In the genomic region with DNA sequence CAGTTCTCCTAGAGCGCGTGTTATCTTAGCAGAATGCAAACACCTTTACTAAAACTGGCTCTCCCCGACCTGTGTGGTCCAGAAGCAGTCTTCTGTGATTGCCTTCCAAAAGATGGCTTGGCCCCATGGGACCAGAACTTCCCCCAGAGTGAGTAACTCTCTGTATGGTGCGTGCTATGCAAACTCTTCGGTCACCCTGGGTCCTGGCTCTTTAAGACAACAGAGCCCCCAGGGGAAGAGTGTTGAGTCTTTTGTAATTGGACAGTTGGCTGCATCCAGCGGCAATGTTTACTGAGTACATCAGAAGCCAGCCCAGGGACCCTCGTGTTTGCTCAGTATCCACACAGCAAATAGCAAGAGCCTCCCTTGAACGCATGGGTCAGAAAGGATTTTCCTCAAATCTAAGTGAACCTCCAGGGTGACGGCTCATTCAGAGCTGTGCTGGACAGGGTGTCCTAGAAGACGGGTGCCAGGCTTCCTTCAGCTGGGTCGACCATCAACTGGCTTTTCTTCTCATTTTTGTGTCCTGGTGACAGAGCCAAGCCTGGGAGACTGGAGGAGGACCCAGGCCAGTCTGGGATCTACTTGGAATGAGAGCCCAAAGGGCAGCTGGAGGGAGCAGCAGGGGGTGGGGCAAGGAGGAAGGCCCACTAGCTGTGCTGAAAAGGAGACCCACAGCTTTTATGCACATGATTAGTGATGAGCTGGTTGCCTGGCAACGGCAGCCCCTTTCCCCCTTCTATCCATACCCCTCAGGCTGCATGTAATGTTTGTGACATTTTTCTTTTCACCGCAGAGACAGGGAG, we compare ENCODE assay signal across 9 mouse cellular contexts.
DNase-seq lines count a peak whose midpoint lies in the region; ATAC-seq and TF ChIP-seq lines count a peak whose summit lies in the region.
"Had no signal": no experiment of that assay in that cellular context is flagged by ENCODE, and none has a peak within 500 bp of the region (broad histone marks: within the 10 kb centered on the region; RNA-seq: fewer than 3 reads in every experiment).

No protein-coding gene starts in this region.

- H3K36me3 ChIP-seq in embryonic facial prominence, embryonic 12.5 days: no peaks in the 10 kb centered on the region
- H3K36me3 ChIP-seq in hindbrain, postnatal 0 days (ENCODE audit: insufficient read depth, low read length): no peaks in the 10 kb centered on the region
- H3K36me3 ChIP-seq in splenic B cell, adult 2 months (ENCODE audit: control insufficient read depth, insufficient read depth, low read length, poor library complexity, severe bottlenecking): no peaks in the 10 kb centered on the region

- peaks cover 13% of the 10 kb centered on the region for H3K27me3 ChIP-seq in embryonic facial prominence, embryonic 12.5 days
- H3K27me3 ChIP-seq in hindbrain, postnatal 0 days (ENCODE audit: insufficient read depth, low read length): no peaks in the 10 kb centered on the region
- no peaks in the 10 kb centered on the region for H3K27me3 ChIP-seq in splenic B cell, adult 2 months (ENCODE audit: control insufficient read depth, insufficient read depth, low read length, poor library complexity, severe bottlenecking)

- no peak overlapping the region for H3K9ac ChIP-seq in embryonic facial prominence, embryonic 12.5 days
- H3K9ac ChIP-seq in hindbrain, postnatal 0 days (replicated peaks; ENCODE audit: low read length): 0 out of 2 replicates have a peak overlapping the region, but pooled peaks have one; percentile 21

- peak overlapping the region; percentile 21; the same call in 1 of the 2 replicates for H3K4me2 ChIP-seq in embryonic facial prominence, embryonic 12.5 days (replicated peaks)
- H3K4me2 ChIP-seq in hindbrain, postnatal 0 days (ENCODE audit: low read depth, low read length): peak overlapping the region; percentile 45

- H3K4me1 ChIP-seq in embryonic facial prominence, embryonic 12.5 days: peaks cover 22% of the 10 kb centered on the region
- peaks cover 28% of the 10 kb centered on the region for H3K4me1 ChIP-seq in hindbrain, postnatal 0 days (ENCODE audit: insufficient read depth, low read length)

- no peak; the same call in 1 of the 2 replicates for TF ChIP-seq CTCF in hindbrain, postnatal 0 days (IDR thresholded peaks at IDR 0.05; ENCODE audit: low read depth)

- H3K4me3 ChIP-seq in embryonic facial prominence, embryonic 12.5 days: no peak overlapping the region
- H3K4me3 ChIP-seq in hindbrain, postnatal 0 days (ENCODE audit: low read length): no peak overlapping the region

- peak; percentile 53; the same call in 1 of the 2 replicates for ATAC-seq in embryonic facial prominence, embryonic 12.5 days (ENCODE audit: insufficient number of reproducible peaks, insufficient read depth, low FRiP score, low TSS enrichment)
- ATAC-seq in hindbrain, postnatal 0 days: peak; percentile 75
- ATAC-seq: Patski had no signal

- H3K27ac ChIP-seq in embryonic facial prominence, embryonic 12.5 days: no peak overlapping the region
- H3K27ac ChIP-seq in hindbrain, postnatal 0 days: peak overlapping the region; percentile 69

- DNase-seq in right cerebral cortex, postnatal 10 days (ENCODE audit: low spot score in 2 of 2): peak; percentile 51 to 62
- DNase-seq in right cerebral cortex, postnatal 25 days: no peak
- peak; percentile 77 for DNase-seq in hindbrain, postnatal 0 days (ENCODE audit: low spot score)
- DNase-seq in splenic B cell, adult 2 months (ENCODE audit: low read depth, low spot score): peak; percentile 76
- no peak for DNase-seq in urinary bladder, postnatal 10 days (ENCODE audit: low spot score)
- no peak for DNase-seq in c-Kit-positive CD71-positive TER-119-positive erythroid progenitor cells, embryonic 14.5 days (ENCODE audit: low spot score)
- DNase-seq: heart, postnatal 36 days had no signal

- no peaks in the 10 kb centered on the region for H3K9me3 ChIP-seq in embryonic facial prominence, embryonic 12.5 days
- no peaks in the 10 kb centered on the region for H3K9me3 ChIP-seq in hindbrain, postnatal 0 days (ENCODE audit: low read length)

- WGBS in embryonic facial prominence, embryonic 12.5 days: 4% methylated on average over 13 of the region's 13 CpGs
- WGBS in hindbrain, postnatal 0 days: 3% methylated on average over 13 of the region's 13 CpGs

Comparison
In these comparisons a context has a peak if more than half of its experiments do, and no peak if none do; other contexts are left out.
1. DNase-seq: peak in right cerebral cortex, postnatal 10 days (2 of 2), hindbrain, postnatal 0 days (single experiment) and splenic B cell, adult 2 months (single experiment); none in right cerebral cortex, postnatal 25 days (single experiment), urinary bladder, postnatal 10 days (single experiment) and c-Kit-positive CD71-positive TER-119-positive erythroid progenitor cells, embryonic 14.5 days (single experiment).